Mouse (Mus musculus) cortical plate, adult 2 months (tissue): ENCODE measurements around the gene Gxylt2.

Source experiments
- CTCF ChIP-seq: fragments of 200-500 bp; IDR thresholded peaks from 2 replicates; pipeline ENCODE4 v1.5.1; 2011; ENCODE audit warnings: mild to moderate bottlenecking, control low read depth, low read length; ENCODE audit not compliant: insufficient read depth; ENCODE audit errors: extremely low read depth
- POLR2A ChIP-seq: fragments of 200-500 bp; IDR thresholded peaks from 2 replicates; pipeline ENCODE4 v1.6.1; 2011; ENCODE audit warnings: mild to moderate bottlenecking, low read length, control low read depth; ENCODE audit not compliant: insufficient read depth; ENCODE audit errors: extremely low read depth

- TF ChIP-seq CTCF (no peak), POLR2A (no peak)
Measured at GRCm38 (mm10) chr6:100834489-100835160, 130.1 kb downstream of the Gxylt2 start.
